Mouse (Mus musculus) cerebellum, adult 2 months (tissue): ENCODE measurements at regions not wholly inside any gene's neighbourhood (a gene's known extent, or its start where the extent isn't known, plus 50 kb on each side); places are given as distances from the start of the nearest gene placed in this dataset.
A peak's percentile ranks its signal among the peaks of the same experiment; 100 is the strongest.

Experiments used
- CTCF ChIP-seq: fragments of 200-500 bp; IDR thresholded peaks from 2 replicates; pipeline ENCODE4 v1.5.1; 2011; ENCODE audit warnings: low read depth, mild to moderate bottlenecking, control low read depth, low read length, moderate library complexity, borderline replicate concordance; ENCODE audit not compliant: insufficient read depth
- POLR2A ChIP-seq: fragments of 200-500 bp; IDR thresholded peaks from 2 replicates; pipeline ENCODE4 v1.6.1; 2011; ENCODE audit warnings: low read length, control low read depth, borderline replicate concordance; ENCODE audit not compliant: insufficient read depth

DNA sequence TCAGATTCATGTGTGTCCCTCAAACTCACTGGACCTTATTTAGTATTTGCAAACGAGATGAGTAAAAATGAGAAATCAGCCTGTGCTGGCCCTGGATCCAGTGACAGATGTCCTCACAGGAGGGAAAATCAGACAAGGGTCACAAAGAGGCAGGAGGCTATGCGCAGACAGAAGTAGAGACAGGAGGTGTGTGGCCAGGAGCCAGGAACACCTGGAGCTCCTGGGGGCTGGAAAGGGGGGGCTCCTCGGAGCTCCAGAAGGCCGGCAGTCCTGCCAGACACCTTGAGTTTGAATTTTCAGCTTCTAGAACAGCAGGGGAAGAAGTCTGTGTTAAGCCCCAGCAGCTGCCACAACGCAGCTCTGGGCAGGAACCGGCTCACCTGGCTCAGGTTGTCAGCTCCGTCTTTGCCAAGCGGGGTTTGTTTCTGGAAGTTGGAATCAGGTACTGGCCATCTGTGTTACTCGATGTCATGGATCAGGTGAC is 53.7 kb upstream of the Lrpap1 start:
- TF ChIP-seq CTCF, result 0 out of 2 replicates have a peak, but pooled peaks have one; percentile 1
- TF ChIP-seq POLR2A, result no peak
